Mouse (Mus musculus): ENCODE results near the gene Dlgap1. TPM values are rescaled to one million over a fixed set of nuclear protein-coding genes. Genes with fewer than 3 reads are reported as not detected.

Gene Dlgap1
- polyA plus RNA-seq, 1 experiment from 2014 or later: 34.9 TPM

DNA sequence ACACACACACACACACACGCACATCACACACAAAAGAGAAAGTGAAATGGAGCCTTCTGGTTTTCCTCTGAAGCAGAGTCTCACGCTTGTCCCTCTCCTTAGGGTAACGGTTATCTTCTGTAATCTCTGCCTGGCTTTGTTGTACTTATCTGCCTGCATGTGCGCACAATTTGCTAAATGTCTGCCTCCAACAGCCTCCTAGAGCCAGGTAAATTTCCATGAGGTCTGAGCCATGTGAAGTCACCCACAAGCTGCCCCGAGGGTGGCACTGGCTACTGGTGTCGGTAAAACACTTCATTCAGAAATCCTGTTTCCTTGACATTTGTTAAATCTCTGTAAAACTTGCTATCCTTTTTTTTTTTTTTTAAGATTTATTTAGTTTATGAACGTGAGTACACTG, 869.2 kb downstream of the Dlgap1 start:
- no peak for ATAC-seq (ENCODE audit: low FRiP score)
- no peak overlapping the region for H3K4me3 ChIP-seq (replicated peaks; ENCODE audit: low read length)
- WGBS: 91% methylated on average over 7 of the region's 7 CpGs

DNA sequence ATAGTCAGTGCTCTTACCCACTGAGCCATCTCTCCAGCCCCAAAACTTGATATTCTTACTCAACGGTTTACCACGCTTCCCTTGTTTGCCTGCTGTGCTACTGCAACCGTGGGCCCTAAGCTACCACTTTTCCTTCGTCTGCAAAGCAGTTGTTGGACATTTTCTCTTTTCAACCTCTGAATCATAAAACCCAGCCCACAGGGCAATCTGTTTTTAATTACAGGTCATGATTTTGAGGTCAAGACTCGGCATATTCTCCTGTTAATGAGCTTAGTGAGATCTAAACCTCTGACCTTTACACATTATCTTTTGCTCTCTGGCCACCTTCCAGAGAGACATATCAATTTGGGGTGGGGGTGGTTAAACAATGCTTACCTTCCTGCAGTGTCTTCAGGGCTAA, 869.7 kb downstream of the Dlgap1 start:
- DNase-seq (ENCODE audit: low spot score): no peak
- H3K9me3 ChIP-seq (ENCODE audit: control insufficient read depth, low read length): no peaks in the 10 kb centered on the region
- no peak overlapping the region for H3K4me3 ChIP-seq (replicated peaks; ENCODE audit: low read length)
- 72% methylated on average over 5 of the region's 5 CpGs for WGBS
- H3K27ac ChIP-seq: no peak overlapping the region
- no peak for ATAC-seq (ENCODE audit: low FRiP score)
- H3K4me1 ChIP-seq (replicated peaks; ENCODE audit: control insufficient read depth, insufficient read depth, low read length): peaks cover 11% of the 10 kb centered on the region
- H3K9ac ChIP-seq: no peak overlapping the region
- H3K4me2 ChIP-seq (replicated peaks): no peak overlapping the region
- H3K27me3 ChIP-seq (ENCODE audit: control insufficient read depth, insufficient read depth, low read length): peaks cover 8% of the 10 kb centered on the region
- H3K36me3 ChIP-seq (replicated peaks; ENCODE audit: control insufficient read depth, insufficient read depth): no peaks in the 10 kb centered on the region; the same call in 1 of the 2 replicates

More for the DNA sequence above, 869.2 kb downstream of the Dlgap1 start:
- Histone ChIP-seq H3K27me3 (ENCODE audit: control insufficient read depth, insufficient read depth, low read length) (peaks cover 11% of the 10 kb centered on the region), H3K4me1 (replicated peaks; ENCODE audit: control insufficient read depth, insufficient read depth, low read length) (peaks cover 11% of the 10 kb centered on the region), H3K36me3 (replicated peaks; ENCODE audit: control insufficient read depth, insufficient read depth) (no peaks in the 10 kb centered on the region; the same call in 1 of the 2 replicates), H3K9me3 (ENCODE audit: control insufficient read depth, low read length) (no peaks in the 10 kb centered on the region), H3K4me2 (replicated peaks) (no peak overlapping the region), H3K9ac (no peak overlapping the region), H3K27ac (no peak overlapping the region)
- DNase-seq (ENCODE audit: low spot score): no peak

DNA sequence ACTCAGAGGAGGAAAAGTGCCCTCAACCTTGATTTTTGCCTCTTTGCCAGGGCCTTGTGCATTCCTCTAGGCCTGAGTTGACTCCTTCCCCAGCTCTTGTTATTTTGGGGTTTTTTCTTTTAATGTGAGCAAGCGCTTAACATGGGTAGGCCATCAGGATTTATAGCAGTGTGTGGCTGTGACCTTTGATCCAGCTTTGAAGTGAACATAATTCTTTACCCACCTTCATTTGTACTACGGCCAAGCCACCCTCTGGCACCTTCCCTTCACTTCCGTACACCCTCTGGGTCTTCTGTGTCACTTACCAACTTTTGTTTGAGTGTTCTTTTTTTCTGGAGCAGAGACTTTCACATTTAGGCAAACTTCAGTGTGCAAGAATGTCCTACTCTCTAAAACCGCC, 874.4 kb downstream of the Dlgap1 start:
- Histone ChIP-seq H3K9ac (no peak overlapping the region), H3K4me1 (replicated peaks; ENCODE audit: control insufficient read depth, insufficient read depth, low read length) (peaks cover 4% of the 10 kb centered on the region; the same call in 1 of the 2 replicates), H3K4me2 (replicated peaks) (no peak overlapping the region), H3K27me3 (ENCODE audit: control insufficient read depth, insufficient read depth, low read length) (peaks cover 8% of the 10 kb centered on the region; the same call in 1 of the 2 replicates), H3K9me3 (ENCODE audit: control insufficient read depth, low read length) (no peaks in the 10 kb centered on the region), H3K4me3 (replicated peaks; ENCODE audit: low read length) (no peak overlapping the region), H3K27ac (no peak overlapping the region), H3K36me3 (replicated peaks; ENCODE audit: control insufficient read depth, insufficient read depth) (no peaks in the 10 kb centered on the region; the same call in 1 of the 2 replicates)
- DNase-seq (ENCODE audit: low spot score): no peak
- no peak for ATAC-seq (ENCODE audit: low FRiP score)
- 82% methylated on average over 4 of the region's 4 CpGs for WGBS

DNA sequence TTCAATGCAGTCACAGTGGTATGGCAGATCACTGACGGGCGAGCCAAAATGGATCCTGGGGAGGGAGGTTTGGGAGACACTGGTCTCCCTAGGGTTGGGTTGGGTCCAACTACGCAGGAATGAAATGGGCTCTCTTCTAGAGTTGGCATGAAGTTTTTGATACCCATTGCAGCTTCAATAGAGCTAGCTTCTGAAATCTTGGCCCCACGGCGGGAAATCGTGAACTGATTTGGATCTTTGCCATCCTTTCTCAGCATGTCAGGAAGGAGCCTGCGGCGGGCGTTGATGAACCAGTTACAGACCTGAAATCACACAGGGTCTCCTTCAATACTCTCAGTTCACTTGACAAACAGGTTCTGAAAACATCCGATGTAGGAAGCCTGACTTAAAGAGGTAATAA, 876.1 kb downstream of the Dlgap1 start:
- 55% methylated on average over 10 of the region's 10 CpGs for WGBS
- Histone ChIP-seq H3K27me3 (ENCODE audit: control insufficient read depth, insufficient read depth, low read length) (peaks cover 24% of the 10 kb centered on the region), H3K4me1 (replicated peaks; ENCODE audit: control insufficient read depth, insufficient read depth, low read length) (peaks cover 18% of the 10 kb centered on the region; the same call in 1 of the 2 replicates), H3K27ac (no peak overlapping the region), H3K36me3 (replicated peaks; ENCODE audit: control insufficient read depth, insufficient read depth) (no peaks in the 10 kb centered on the region; the same call in 1 of the 2 replicates), H3K9me3 (ENCODE audit: control insufficient read depth, low read length) (no peaks in the 10 kb centered on the region), H3K9ac (no peak overlapping the region), H3K4me3 (replicated peaks; ENCODE audit: low read length) (no peak overlapping the region), H3K4me2 (replicated peaks) (no peak overlapping the region)
- ATAC-seq (ENCODE audit: low FRiP score) (no peak; the same call in 1 of the 2 replicates), DNase-seq (ENCODE audit: low spot score) (peak; percentile 45)

DNA sequence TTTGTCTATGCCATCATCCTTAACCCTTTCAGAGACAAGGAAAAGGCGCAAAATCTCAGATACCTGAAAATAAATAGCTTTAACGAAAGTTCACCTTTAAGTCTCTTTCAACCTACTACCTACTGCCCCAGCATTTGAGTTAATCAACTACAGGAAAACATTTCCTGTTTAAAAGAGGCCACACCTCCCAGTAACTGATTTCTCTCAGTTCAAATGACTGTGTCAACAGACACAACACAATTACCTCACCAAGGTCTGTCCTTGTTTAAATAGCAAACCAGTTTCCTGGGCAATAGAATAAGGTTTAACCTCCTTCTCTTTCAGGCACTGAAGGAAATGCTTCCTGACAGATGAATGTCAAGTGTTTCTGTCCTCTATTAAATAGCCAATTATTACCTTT, 876.7 kb downstream of the Dlgap1 start:
- no peak overlapping the region for H3K9ac ChIP-seq
- ATAC-seq (ENCODE audit: low FRiP score) (no peak), DNase-seq (ENCODE audit: low spot score) (no peak)
- H3K4me2 ChIP-seq (replicated peaks): no peak overlapping the region
- 89% methylated on average over 2 of the region's 2 CpGs for WGBS
- no peak overlapping the region for H3K27ac ChIP-seq
- no peaks in the 10 kb centered on the region; the same call in 1 of the 2 replicates for H3K36me3 ChIP-seq (replicated peaks; ENCODE audit: control insufficient read depth, insufficient read depth)
- H3K4me1 ChIP-seq (replicated peaks; ENCODE audit: control insufficient read depth, insufficient read depth, low read length): peaks cover 19% of the 10 kb centered on the region; the same call in 1 of the 2 replicates
- H3K4me3 ChIP-seq (replicated peaks; ENCODE audit: low read length): no peak overlapping the region
- H3K9me3 ChIP-seq (ENCODE audit: control insufficient read depth, low read length): no peaks in the 10 kb centered on the region
- H3K27me3 ChIP-seq (ENCODE audit: control insufficient read depth, insufficient read depth, low read length): peaks cover 30% of the 10 kb centered on the region

DNA sequence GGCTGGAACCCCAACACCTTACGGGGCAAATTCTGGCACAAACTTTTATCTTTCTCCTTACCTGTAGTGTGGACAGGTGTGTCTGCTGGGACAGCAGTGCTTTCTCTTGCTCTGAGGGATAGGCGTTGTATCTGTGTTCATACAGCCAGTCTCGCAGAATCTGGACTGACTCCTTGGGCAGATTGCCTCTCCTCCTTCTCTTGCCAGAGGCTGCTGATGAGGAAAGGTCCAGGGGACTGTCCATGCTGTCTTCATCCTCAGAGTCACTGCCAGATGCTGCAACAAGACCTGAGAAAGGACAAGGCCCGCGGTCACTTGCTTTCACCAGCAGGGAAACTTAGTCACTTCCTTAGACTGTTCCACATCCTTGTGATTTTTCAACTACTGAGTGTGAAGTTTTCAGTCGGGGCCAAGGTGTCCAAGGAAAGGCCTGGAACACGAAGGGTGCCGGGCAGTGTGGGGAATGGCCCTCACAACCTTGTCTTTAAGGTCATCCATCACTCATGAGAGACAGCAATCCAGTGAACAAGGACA, 877.3 kb downstream of the Dlgap1 start:
- peaks cover 19% of the 10 kb centered on the region; the same call in 1 of the 2 replicates for H3K4me1 ChIP-seq (replicated peaks; ENCODE audit: control insufficient read depth, insufficient read depth, low read length)
- no peaks in the 10 kb centered on the region for H3K9me3 ChIP-seq (ENCODE audit: control insufficient read depth, low read length)
- H3K27ac ChIP-seq: no peak overlapping the region
- peaks cover 34% of the 10 kb centered on the region for H3K27me3 ChIP-seq (ENCODE audit: control insufficient read depth, insufficient read depth, low read length)
- no peaks in the 10 kb centered on the region; the same call in 1 of the 2 replicates for H3K36me3 ChIP-seq (replicated peaks; ENCODE audit: control insufficient read depth, insufficient read depth)
- 77% methylated on average over 8 of the region's 8 CpGs for WGBS
- H3K4me2 ChIP-seq (replicated peaks): no peak overlapping the region
- no peak overlapping the region for H3K4me3 ChIP-seq (replicated peaks; ENCODE audit: low read length)
- ATAC-seq (ENCODE audit: low FRiP score) (no peak), DNase-seq (ENCODE audit: low spot score) (no peak)
- no peak overlapping the region for H3K9ac ChIP-seq

DNA sequence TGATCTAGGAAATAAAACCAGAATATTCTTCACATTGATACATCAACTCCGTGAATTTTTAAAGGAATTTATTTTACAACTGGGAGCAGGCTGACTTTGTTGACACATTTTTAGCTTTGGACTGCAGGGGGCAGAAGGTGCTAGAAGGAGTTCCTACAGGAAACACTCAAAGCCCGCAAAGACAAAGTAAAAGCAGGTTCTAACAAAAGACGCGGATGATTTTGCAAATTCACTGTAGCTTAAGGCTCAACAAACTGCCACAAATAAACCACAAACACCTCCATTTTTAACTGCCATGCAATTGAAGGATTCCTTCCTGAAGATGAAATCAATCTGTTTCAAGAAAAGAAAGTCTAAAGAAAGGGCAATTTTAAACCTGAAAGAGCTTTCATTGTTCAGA, 878.2 kb downstream of the Dlgap1 start:
- Histone ChIP-seq H3K27ac (no peak overlapping the region), H3K36me3 (replicated peaks; ENCODE audit: control insufficient read depth, insufficient read depth) (no peaks in the 10 kb centered on the region; the same call in 1 of the 2 replicates), H3K27me3 (ENCODE audit: control insufficient read depth, insufficient read depth, low read length) (peaks cover 42% of the 10 kb centered on the region), H3K4me2 (replicated peaks) (peak overlapping the region; percentile 21; the same call in 1 of the 2 replicates), H3K4me3 (replicated peaks; ENCODE audit: low read length) (no peak overlapping the region), H3K9ac (no peak overlapping the region), H3K4me1 (replicated peaks; ENCODE audit: control insufficient read depth, insufficient read depth, low read length) (peaks cover 27% of the 10 kb centered on the region; the same call in 1 of the 2 replicates), H3K9me3 (ENCODE audit: control insufficient read depth, low read length) (no peaks in the 10 kb centered on the region)
- ATAC-seq (ENCODE audit: low FRiP score) (no peak), DNase-seq (ENCODE audit: low spot score) (peak; percentile 61)
- 2% methylated on average over 4 of the region's 4 CpGs for WGBS

DNA sequence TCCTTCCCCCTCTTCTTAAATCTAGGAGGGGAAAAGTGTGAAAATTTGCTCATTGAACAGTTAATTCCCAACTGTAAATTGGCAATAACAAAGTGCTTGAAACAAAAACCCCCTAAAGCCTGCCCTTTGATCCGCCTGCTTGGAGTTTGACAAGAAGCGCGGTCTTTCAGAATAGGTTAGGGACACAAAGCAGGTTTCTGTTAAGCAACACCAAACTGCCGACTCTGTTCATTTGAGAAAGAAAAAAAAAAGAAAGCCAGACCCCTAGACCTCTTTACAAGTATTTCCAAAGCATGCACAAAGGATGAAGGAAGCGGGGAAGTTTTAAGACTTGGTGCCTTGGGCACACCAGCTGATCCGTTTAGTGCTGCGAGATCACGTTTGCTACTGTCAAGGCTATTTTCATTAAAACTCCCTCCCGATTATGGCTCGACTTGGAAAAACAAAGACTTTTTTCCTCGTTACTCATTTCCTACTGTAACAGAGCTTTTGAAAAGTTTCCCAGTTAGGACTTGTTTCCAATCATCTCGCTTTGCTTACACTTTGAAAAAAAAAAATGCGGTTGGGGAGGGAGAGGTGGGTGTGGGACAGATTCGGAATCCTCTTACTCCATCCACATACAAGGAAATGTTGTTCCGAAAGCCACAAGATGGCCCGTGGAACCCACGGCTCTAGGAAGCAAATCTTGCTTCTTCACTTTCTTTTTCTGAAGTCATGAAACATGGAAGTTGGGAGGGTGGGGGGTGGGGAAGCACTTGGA, 879.1 kb downstream of the Dlgap1 start:
- H3K9me3 ChIP-seq (ENCODE audit: control insufficient read depth, low read length): no peaks in the 10 kb centered on the region
- H3K4me3 ChIP-seq (replicated peaks; ENCODE audit: low read length): peak overlapping the region; percentile 60
- peaks cover 42% of the 10 kb centered on the region for H3K27me3 ChIP-seq (ENCODE audit: control insufficient read depth, insufficient read depth, low read length)
- ATAC-seq (ENCODE audit: low FRiP score) (no peak), DNase-seq (ENCODE audit: low spot score) (peak; percentile 52)
- 1% methylated on average over 17 of the region's 17 CpGs for WGBS
- H3K4me2 ChIP-seq (replicated peaks): peak overlapping the region; percentile 99
- peaks cover 36% of the 10 kb centered on the region; the same call in 1 of the 2 replicates for H3K4me1 ChIP-seq (replicated peaks; ENCODE audit: control insufficient read depth, insufficient read depth, low read length)
- no peaks in the 10 kb centered on the region; the same call in 1 of the 2 replicates for H3K36me3 ChIP-seq (replicated peaks; ENCODE audit: control insufficient read depth, insufficient read depth)
- peak overlapping the region; percentile 63 for H3K9ac ChIP-seq
- peak overlapping the region; percentile 88 for H3K27ac ChIP-seq
